Mouse (Mus musculus) ES-E14 (cell line): ENCODE results near the gene Pigh.

Source experiments
- CHD2 ChIP-seq: IDR thresholded peaks from 2 replicates; pipeline ENCODE4 v1.6.1; 2014; ENCODE audit warnings: mild to moderate bottlenecking, low read depth, low read length, inconsistent platforms
- MAFK ChIP-seq: IDR thresholded peaks from 2 replicates; pipeline ENCODE4 v1.6.1; 2014; ENCODE audit warnings: mild to moderate bottlenecking, low read depth, low read length, inconsistent platforms; ENCODE audit not compliant: insufficient read depth

GRCm38 (mm10) chr12:79067526-79067925, 21.9 kb downstream of the Pigh start:
- no peak for TF ChIP-seq CHD2
- TF ChIP-seq MAFK = no peak
